Mouse (Mus musculus) lung, adult 2 months (tissue): ENCODE results near the gene Ankle1.

ENCODE experiments used
- CTCF ChIP-seq: fragments of 200-500 bp; IDR thresholded peaks from 2 replicates; pipeline ENCODE4 v1.5.1; 2011; ENCODE audit warnings: mild to moderate bottlenecking, low read length, control low read depth; ENCODE audit not compliant: insufficient read depth
- POLR2A ChIP-seq: fragments of 200-500 bp; IDR thresholded peaks from 2 replicates; pipeline ENCODE4 v1.6.1; 2011; ENCODE audit warnings: low read depth, mild to moderate bottlenecking, control low read depth, low read length, borderline replicate concordance; ENCODE audit errors: extremely low read depth

DNA sequence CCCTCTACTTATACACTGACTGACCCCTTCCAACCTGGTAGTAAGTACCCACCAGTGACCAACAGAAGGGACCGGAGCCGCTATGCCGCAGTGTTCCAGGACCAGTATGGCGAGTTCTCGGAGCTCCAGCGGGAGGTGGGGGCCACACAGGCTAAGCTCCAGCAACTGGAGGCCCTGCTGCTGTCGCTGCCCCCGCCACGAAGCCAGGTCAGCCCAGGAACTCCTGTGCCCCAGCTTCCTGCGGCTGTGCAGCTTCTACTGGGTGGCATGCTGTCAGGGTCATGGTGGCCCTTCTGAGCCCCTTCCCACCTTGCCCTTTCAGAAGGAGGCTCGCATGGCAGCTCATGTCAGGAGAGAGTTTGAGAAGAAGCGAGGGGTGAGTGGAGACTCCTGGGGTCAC, 33.4 kb upstream of the Ankle1 start:
- no peak for TF ChIP-seq CTCF
- no peak for TF ChIP-seq POLR2A
